Mouse (Mus musculus) liver, postnatal 0 days (tissue): ENCODE data around the gene Lat. TPM values are rescaled to one million over a fixed set of nuclear protein-coding genes. Genes with fewer than 3 reads are reported as not detected.

Source experiments
- ATAC-seq: fragments of 200-750 bp; cut with Nextera tagmentation; 2 replicates; pipeline ENCODE4 v1.8.0; 2017; ENCODE audit warnings: mild to moderate bottlenecking, moderate library complexity
- DNase-seq: peaks from one replicate; pipeline ENCODE4 v3.0.0-alpha.2; 2016
- H3K27ac ChIP-seq: fragments of 300-500 bp; sonication (generic); 2 replicates; pipeline ENCODE4 v1.5.1; 2014; ENCODE audit warnings: antibody characterized with exemption, moderate library complexity, mild to moderate bottlenecking, low read depth
- H3K27me3 ChIP-seq: fragments of 300-500 bp; sonication (generic); 2 replicates; pipeline ENCODE4 v1.6.1; 2014; ENCODE audit warnings: low read length, control low read depth, mixed read lengths; ENCODE audit not compliant: insufficient read depth
- H3K36me3 ChIP-seq: fragments of 300-500 bp; sonication (generic); replicated peaks from 2 replicates; pipeline ENCODE4 v1.6.1; 2014; ENCODE audit warnings: mild to moderate bottlenecking, control low read depth, low read length, moderate library complexity, mixed read lengths; ENCODE audit not compliant: insufficient read depth
- H3K4me1 ChIP-seq: fragments of 300-500 bp; sonication (generic); 2 replicates; pipeline ENCODE4 v1.6.1; 2014; ENCODE audit warnings: antibody characterized with exemption, mild to moderate bottlenecking, control low read depth; ENCODE audit not compliant: insufficient read depth
- H3K4me2 ChIP-seq: fragments of 300-500 bp; sonication (generic); 2 replicates; pipeline ENCODE4 v1.6.1; 2014; ENCODE audit warnings: low read depth, mild to moderate bottlenecking, low read length, moderate library complexity, mixed read lengths
- H3K4me3 ChIP-seq: fragments of 300-500 bp; sonication (generic); 2 replicates; pipeline ENCODE4 v1.5.1; 2014; ENCODE audit warnings: low read depth, low read length
- H3K9ac ChIP-seq: fragments of 300-500 bp; sonication (generic); replicated peaks from 2 replicates; pipeline ENCODE4 v1.6.1; 2014; ENCODE audit warnings: mild to moderate bottlenecking, moderate library complexity
- H3K9me3 ChIP-seq: fragments of 300-500 bp; sonication (generic); 2 replicates; pipeline ENCODE4 v1.6.1; 2016; ENCODE audit warnings: mild to moderate bottlenecking, control low read depth, low read length, mixed read lengths
- CTCF ChIP-seq: sonication (generic); IDR thresholded peaks from 2 replicates; pipeline ENCODE4 v1.5.1; 2016; ENCODE audit warnings: antibody characterized with exemption, low read depth
- EP300 ChIP-seq: IDR thresholded peaks from 2 replicates; pipeline ENCODE4 v1.6.1; 2016; ENCODE audit warnings: antibody characterized with exemption, low read depth, mild to moderate bottlenecking
- WGBS: fragments of 180-500 bp; shearing (Covaris S2); extraction: QIAGEN DNeasy Blood & Tissue Kit; methylation state at CpG from one replicate; pipeline ENCODE4 v1.1.7; 2014; ENCODE audit not compliant: insufficient replicate concordance; 5-methylcytosine and 5-hydroxymethylcytosine counted together
- polyA plus RNA-seq: library from polyadenylated mRNA; unstranded; fragments of >200 nt; fragmentation: Nextera tagmentation; extraction: Ambion mirVana; gene quantifications from 2 replicates; pipeline ENCODE4 v1.2.1, GENCODE M21; 2015

Lat gene
- polyA plus RNA-seq, 1 experiment from 2014 or later, result 8.7 TPM

GRCm38 (mm10) chr7:126373007-126373406 is 3.6 kb upstream of the Lat start:
- Histone ChIP-seq H3K9ac (no peak overlapping the region), H3K9me3 (no peaks in the 10 kb centered on the region), H3K27ac (no peak overlapping the region), H3K36me3 (peaks cover 30% of the 10 kb centered on the region), H3K27me3 (no peaks in the 10 kb centered on the region), H3K4me1 (peaks cover 20% of the 10 kb centered on the region), H3K4me3 (no peak overlapping the region), H3K4me2 (no peak overlapping the region)
- ATAC-seq (no peak), DNase-seq (no peak)
- 86% methylated on average over 9 of the region's 9 CpGs for WGBS
- TF ChIP-seq EP300, result no peak
- TF ChIP-seq CTCF, result no peak

DNA sequence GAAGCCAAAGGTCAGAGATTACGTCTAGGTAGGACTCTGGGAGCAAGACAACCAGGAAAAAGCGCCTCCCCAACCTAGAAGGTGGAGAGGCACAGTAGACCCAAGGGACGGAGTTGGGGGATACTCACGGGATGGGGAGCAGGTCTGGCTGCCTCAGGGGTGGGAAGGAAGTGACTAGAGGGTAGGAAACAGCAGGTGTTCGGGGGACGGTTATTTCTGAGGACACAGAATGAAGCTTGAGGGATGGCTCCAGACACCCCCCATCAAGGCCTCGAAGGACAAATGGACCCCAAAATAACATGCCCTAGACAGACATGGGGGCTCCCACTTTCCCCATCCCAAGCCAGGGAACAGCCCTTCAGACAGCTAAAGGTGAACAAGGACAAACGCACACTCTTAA is 1.0 kb downstream of the Lat start:
- Histone ChIP-seq H3K36me3 (peaks cover 22% of the 10 kb centered on the region), H3K27me3 (no peaks in the 10 kb centered on the region), H3K4me2 (no peak overlapping the region), H3K4me3 (no peak overlapping the region), H3K4me1 (no peaks in the 10 kb centered on the region), H3K9me3 (no peaks in the 10 kb centered on the region), H3K9ac (no peak overlapping the region), H3K27ac (no peak overlapping the region)
- TF ChIP-seq EP300 (no peak), CTCF (no peak)
- ATAC-seq (no peak), DNase-seq (no peak)
- 60% methylated on average over 8 of the region's 8 CpGs for WGBS

GRCm38 (mm10) chr7:126367636-126368035 is 1.7 kb downstream of the Lat start:
- ATAC-seq, result no peak

GRCm38 (mm10) chr7:126363038-126363437 is 6.3 kb downstream of the Lat start:
- Histone ChIP-seq H3K9ac (no peak overlapping the region), H3K9me3 (no peaks in the 10 kb centered on the region), H3K4me2 (no peak overlapping the region), H3K4me3 (no peak overlapping the region), H3K4me1 (no peaks in the 10 kb centered on the region), H3K27me3 (no peaks in the 10 kb centered on the region), H3K27ac (no peak overlapping the region), H3K36me3 (no peaks in the 10 kb centered on the region)
- ATAC-seq (no peak), DNase-seq (no peak)
- WGBS, result 54% methylated on average over 6 of the region's 6 CpGs
- TF ChIP-seq EP300 (no peak), CTCF (no peak)

More at GRCm38 (mm10) chr7:126367636-126368035, 1.7 kb downstream of the Lat start:
- no peaks in the 10 kb centered on the region for H3K9me3 ChIP-seq
- no peak overlapping the region for H3K9ac ChIP-seq
- no peaks in the 10 kb centered on the region for H3K27me3 ChIP-seq
- no peak overlapping the region for H3K4me3 ChIP-seq
- no peaks in the 10 kb centered on the region for H3K4me1 ChIP-seq
- TF ChIP-seq EP300 (no peak), CTCF (no peak)
- no peak for DNase-seq
- WGBS, result 71% methylated on average over 10 of the region's 10 CpGs
- H3K27ac ChIP-seq, result no peak overlapping the region
- no peak overlapping the region for H3K4me2 ChIP-seq
- peaks cover 17% of the 10 kb centered on the region for H3K36me3 ChIP-seq

DNA sequence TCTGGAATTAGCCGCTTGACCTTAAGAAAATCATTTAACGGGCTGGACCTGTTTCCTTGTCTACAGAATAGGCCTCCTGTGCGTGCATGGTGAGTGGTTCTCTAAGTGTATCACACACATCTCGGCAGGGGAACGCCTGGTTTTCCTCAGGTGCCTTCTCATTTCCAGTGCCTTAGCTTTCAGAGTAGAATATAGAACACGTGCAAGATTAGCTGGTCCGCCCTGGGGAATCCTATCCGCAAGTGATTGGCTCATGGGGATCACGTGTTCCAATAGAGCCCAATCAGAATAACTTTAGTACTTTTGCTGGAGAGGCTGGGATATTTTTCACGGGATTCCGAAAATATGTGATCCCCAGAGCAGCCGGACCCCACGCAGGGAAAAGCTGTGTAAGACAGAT is 10.3 kb downstream of the Lat start:
- 72% methylated on average over 13 of the region's 13 CpGs for WGBS
- H3K4me2 ChIP-seq, result no peak overlapping the region; the same call in 1 of the 2 replicates
- TF ChIP-seq EP300 (no peak), CTCF (no peak)
- peaks cover 14% of the 10 kb centered on the region for H3K4me1 ChIP-seq
- H3K4me3 ChIP-seq, result no peak overlapping the region
- no peaks in the 10 kb centered on the region for H3K27me3 ChIP-seq
- H3K9me3 ChIP-seq, result no peaks in the 10 kb centered on the region
- no peaks in the 10 kb centered on the region for H3K36me3 ChIP-seq
- DNase-seq (no peak), ATAC-seq (no peak)
- H3K9ac ChIP-seq, result no peak overlapping the region
- no peak overlapping the region for H3K27ac ChIP-seq

DNA sequence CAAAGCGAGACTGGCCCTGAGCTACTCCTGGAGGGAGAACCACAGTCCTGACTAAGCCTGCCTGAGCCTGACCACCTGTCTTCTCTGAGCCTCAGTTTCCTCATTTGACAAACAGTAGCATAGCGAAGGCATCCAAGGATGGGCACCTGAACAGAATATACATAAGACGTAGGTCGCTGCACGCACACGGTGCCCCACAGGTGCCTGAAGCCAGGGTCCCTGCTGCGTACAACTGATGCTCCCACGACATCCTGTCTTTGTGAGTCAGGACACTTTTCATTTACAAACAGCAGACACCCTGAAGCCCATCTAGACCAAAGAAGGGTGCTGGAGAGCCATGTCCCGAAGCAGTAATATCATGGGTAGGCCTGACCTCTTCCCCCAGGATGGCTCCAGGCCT is 11.0 kb downstream of the Lat start:
- H3K9ac ChIP-seq, result no peak overlapping the region
- no peak overlapping the region for H3K27ac ChIP-seq
- H3K4me3 ChIP-seq, result no peak overlapping the region
- TF ChIP-seq CTCF, result no peak
- H3K9me3 ChIP-seq, result no peaks in the 10 kb centered on the region
- no peak overlapping the region for H3K4me2 ChIP-seq
- no peaks in the 10 kb centered on the region for H3K36me3 ChIP-seq
- peaks cover 14% of the 10 kb centered on the region for H3K4me1 ChIP-seq
- DNase-seq (no peak), ATAC-seq (no peak)
- no peaks in the 10 kb centered on the region for H3K27me3 ChIP-seq
- WGBS, result 85% methylated on average over 9 of the region's 9 CpGs

DNA sequence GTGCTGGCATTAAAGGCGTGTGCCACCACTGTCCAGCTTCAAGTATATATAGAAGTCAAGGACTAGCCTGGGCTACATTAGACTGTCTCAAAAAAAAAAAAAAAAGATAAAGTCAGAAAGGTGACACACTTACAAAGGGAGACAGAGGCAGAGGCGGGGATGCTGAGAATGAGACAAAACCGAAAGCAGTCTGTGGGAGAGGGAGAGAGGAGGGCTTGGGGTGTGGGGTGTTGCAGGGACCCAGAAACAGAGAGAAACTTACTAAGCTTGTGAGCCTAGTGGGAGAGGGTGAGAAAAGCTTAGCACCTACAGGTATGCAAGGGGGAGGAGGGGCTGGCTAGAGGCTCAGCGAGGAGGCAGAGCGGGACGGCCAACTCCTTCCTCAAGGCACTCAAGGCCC is 11.5 kb downstream of the Lat start:
- ATAC-seq, result no peak
- H3K4me2 ChIP-seq, result no peak overlapping the region
- no peak overlapping the region for H3K9ac ChIP-seq
- TF ChIP-seq EP300 (no peak), CTCF (no peak)
- H3K27me3 ChIP-seq, result no peaks in the 10 kb centered on the region
- no peak overlapping the region for H3K27ac ChIP-seq
- H3K4me1 ChIP-seq, result peaks cover 14% of the 10 kb centered on the region
- no peak for DNase-seq
- H3K9me3 ChIP-seq, result no peaks in the 10 kb centered on the region
- WGBS, result 83% methylated on average over 6 of the region's 6 CpGs
- no peaks in the 10 kb centered on the region for H3K36me3 ChIP-seq
- no peak overlapping the region for H3K4me3 ChIP-seq
